Mouse (Mus musculus) heart, embryonic 12.5 days (tissue): ENCODE results near the gene Oaz1. TPM values are rescaled to one million over a fixed set of nuclear protein-coding genes. Genes with fewer than 3 reads are reported as not detected.

Experiments used
- ATAC-seq: fragments of 200-750 bp; cut with Nextera tagmentation; 2 replicates; pipeline ENCODE4 v1.8.0; 2017; ENCODE audit warnings: moderate TSS enrichment, moderate library complexity; ENCODE audit not compliant: insufficient number of reproducible peaks, low FRiP score
- H3K27ac ChIP-seq: fragments of 300-500 bp; sonication (generic); 2 replicates; pipeline ENCODE4 v1.5.1; 2016; ENCODE audit warnings: mild to moderate bottlenecking, moderate library complexity; ENCODE audit not compliant: poor library complexity, severe bottlenecking
- H3K27me3 ChIP-seq: fragments of 300-500 bp; sonication (generic); replicated peaks from 2 replicates; pipeline ENCODE4 v1.6.1; 2016; ENCODE audit warnings: mild to moderate bottlenecking, moderate library complexity
- H3K36me3 ChIP-seq: fragments of 300-500 bp; sonication (generic); 2 replicates; pipeline ENCODE4 v1.6.1; 2016; ENCODE audit warnings: mild to moderate bottlenecking, moderate library complexity
- H3K4me1 ChIP-seq: fragments of 300-500 bp; sonication (generic); replicated peaks from 2 replicates; pipeline ENCODE4 v1.6.1; 2016; ENCODE audit warnings: mild to moderate bottlenecking
- H3K4me2 ChIP-seq: fragments of 300-500 bp; sonication (generic); 2 replicates; pipeline ENCODE4 v1.6.1; 2016; ENCODE audit warnings: mild to moderate bottlenecking, moderate library complexity
- H3K4me3 ChIP-seq: fragments of 300-500 bp; sonication (generic); 2 replicates; pipeline ENCODE4 v1.5.1; 2016; ENCODE audit warnings: mild to moderate bottlenecking
- H3K9ac ChIP-seq: fragments of 300-500 bp; sonication (generic); 2 replicates; pipeline ENCODE4 v1.6.1; 2016; ENCODE audit warnings: mild to moderate bottlenecking, moderate library complexity
- H3K9me3 ChIP-seq: fragments of 300-500 bp; sonication (generic); replicated peaks from 2 replicates; pipeline ENCODE4 v1.6.1; 2016; ENCODE audit warnings: mild to moderate bottlenecking, moderate library complexity
- WGBS: fragments of 180-500 bp; shearing (Covaris S2); methylation state at CpG from one replicate; pipeline ENCODE4 v1.1.7; 2016; 5-methylcytosine and 5-hydroxymethylcytosine counted together
- polyA plus RNA-seq: library from polyadenylated mRNA; unstranded; fragments of >200 nt; fragmentation: Nextera tagmentation; extraction: Ambion mirVana; gene quantifications from 2 replicates; pipeline ENCODE4 v1.2.1, GENCODE M21; 2016

The Oaz1 gene
- 1,577 and 1,597 TPM in 2 replicates for polyA plus RNA-seq

DNA sequence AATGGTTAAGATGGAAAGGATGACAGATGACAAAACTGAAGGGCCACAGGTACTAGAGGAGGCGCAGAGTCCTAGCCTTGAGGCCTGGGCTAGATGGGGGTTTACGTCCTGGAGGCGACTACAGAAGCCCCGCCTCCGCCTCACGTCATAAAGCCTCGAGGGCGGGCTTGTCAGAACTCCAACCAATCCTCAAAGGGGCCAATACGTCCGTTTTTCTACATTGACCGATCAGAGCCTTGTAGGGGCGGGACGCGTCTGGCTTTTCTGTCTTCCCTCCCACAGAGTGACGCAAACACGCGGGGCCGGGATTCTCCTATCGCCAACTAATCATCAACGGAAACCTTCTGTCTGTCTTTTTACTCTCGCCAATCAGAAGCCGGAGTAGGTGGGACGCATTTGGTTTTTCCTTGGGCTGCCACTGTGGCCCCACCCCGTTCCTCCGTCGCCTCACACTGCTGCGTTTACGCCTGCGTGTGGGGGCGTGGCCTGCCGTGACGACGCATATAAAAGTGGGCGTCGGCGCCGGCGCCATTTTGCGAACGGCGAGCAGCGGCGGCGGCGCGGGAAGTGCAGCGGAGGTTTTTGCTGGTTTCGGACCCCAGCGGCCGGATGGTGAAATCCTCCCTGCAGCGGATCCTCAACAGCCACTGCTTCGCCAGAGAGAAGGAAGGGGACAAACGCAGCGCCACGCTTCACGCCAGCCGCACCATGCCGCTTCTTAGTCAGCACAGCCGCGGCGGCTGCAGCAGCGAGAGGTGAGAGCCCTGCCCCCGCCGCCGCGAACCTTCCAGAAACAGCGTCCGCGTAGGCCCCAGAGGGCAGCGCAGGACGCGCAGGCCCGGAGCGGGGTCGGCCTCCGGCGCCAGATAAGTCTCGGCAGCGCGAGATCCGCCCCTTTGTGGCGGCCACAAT lies at the start of gene Oaz1:
Oaz1 (plus strand) TSS at position 506 of the 912 bp plus-strand sequence.
- Histone ChIP-seq H3K27me3 (no peaks in the 10 kb centered on the region), H3K4me2 (peak within 1 kb of the TSS; percentile 99), H3K4me3 (peak within 1 kb of the TSS; percentile 90), H3K9ac (peak within 1 kb of the TSS; percentile 93), H3K4me1 (peaks cover 37% of the 10 kb centered on the region), H3K27ac (peak within 1 kb of the TSS; percentile 94), H3K36me3 (peaks cover 24% of the 10 kb centered on the region), H3K9me3 (no peaks in the 10 kb centered on the region)
- peak; percentile 97 for ATAC-seq
- under 1% methylated on average over 82 of the region's 82 CpGs for WGBS

- ATAC-seq, result no peak
- WGBS, result 85% methylated on average over 5 of the region's 5 CpGs
- peaks cover 53% of the 10 kb centered on the region for H3K4me1 ChIP-seq
- H3K9me3 ChIP-seq, result no peaks in the 10 kb centered on the region
- H3K27ac ChIP-seq, result no peak overlapping the region
- no peak overlapping the region for H3K4me3 ChIP-seq
- H3K36me3 ChIP-seq, result peaks cover 87% of the 10 kb centered on the region
- no peak overlapping the region for H3K9ac ChIP-seq
- H3K4me2 ChIP-seq, result no peak overlapping the region
- no peaks in the 10 kb centered on the region for H3K27me3 ChIP-seq
Measured at GRCm38 (mm10) chr10:80777123-80777522, 49.3 kb upstream of the Oaz1 start.

GRCm38 (mm10) chr10:80779565-80779964 lies 46.9 kb upstream of the Oaz1 start:
- Histone ChIP-seq H3K4me3 (no peak overlapping the region), H3K9me3 (no peaks in the 10 kb centered on the region), H3K36me3 (peaks cover 92% of the 10 kb centered on the region), H3K27me3 (no peaks in the 10 kb centered on the region), H3K4me2 (no peak overlapping the region), H3K9ac (no peak overlapping the region), H3K4me1 (peaks cover 30% of the 10 kb centered on the region), H3K27ac (no peak overlapping the region)
- ATAC-seq, result no peak

- no peak overlapping the region for H3K4me3 ChIP-seq
- no peaks in the 10 kb centered on the region for H3K9me3 ChIP-seq
- no peak for ATAC-seq
- H3K36me3 ChIP-seq, result peaks cover 99% of the 10 kb centered on the region
- H3K27ac ChIP-seq, result no peak overlapping the region
- H3K9ac ChIP-seq, result no peak overlapping the region
- WGBS, result 85% methylated on average over 2 of the region's 2 CpGs
- no peak overlapping the region for H3K4me2 ChIP-seq
- no peaks in the 10 kb centered on the region for H3K27me3 ChIP-seq
- H3K4me1 ChIP-seq, result 0 out of 2 replicates have a peak, but pooled peaks cover 3% of the 10 kb centered on the region
Measured at GRCm38 (mm10) chr10:80784302-80784701, 42.2 kb upstream of the Oaz1 start.

DNA sequence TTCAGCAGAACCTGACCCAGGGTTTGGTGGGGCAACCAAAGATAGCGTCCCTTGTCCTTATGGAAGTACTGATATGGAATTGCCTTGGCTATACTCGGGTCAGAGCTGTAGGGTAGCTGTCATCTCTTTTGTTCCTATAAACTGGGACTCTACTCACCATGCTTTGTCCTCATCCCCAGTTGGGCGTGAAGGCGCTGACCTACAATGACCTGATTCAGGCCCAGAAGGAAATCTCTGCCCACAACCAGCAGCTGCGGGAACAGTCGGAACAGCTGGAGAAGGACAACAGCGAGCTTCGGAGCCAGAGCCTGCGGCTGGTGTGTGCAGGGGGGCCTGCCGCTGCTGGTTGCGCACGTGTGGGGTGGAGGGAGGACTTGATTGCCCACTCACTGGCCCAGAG lies 41.6 kb upstream of the Oaz1 start:
- H3K36me3 ChIP-seq, result peaks cover 97% of the 10 kb centered on the region
- 88% methylated on average over 12 of the region's 12 CpGs for WGBS

DNA sequence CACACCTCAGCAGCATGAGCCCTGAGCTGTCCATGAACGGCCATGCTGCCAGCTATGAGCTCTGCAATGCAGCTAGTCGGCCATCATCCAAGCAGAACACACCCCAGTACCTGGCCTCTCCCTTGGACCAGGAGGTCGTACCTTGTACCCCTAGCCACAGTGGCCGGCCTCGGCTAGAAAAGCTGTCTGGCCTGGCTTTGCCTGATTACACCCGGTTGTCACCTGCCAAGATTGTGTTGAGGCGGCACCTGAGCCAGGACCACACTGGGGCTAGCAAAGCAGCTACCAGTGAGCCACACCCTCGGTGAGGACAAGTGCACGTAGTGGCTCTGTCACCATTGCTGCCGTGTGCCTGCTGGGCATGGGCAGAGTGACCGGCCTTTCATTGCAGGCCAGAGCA lies 40.5 kb upstream of the Oaz1 start:
- H3K27me3 ChIP-seq, result no peaks in the 10 kb centered on the region
- H3K4me3 ChIP-seq, result no peak overlapping the region
- WGBS, result 92% methylated on average over 11 of the region's 11 CpGs
- no peak overlapping the region for H3K9ac ChIP-seq
- no peak overlapping the region for H3K27ac ChIP-seq
- no peak for ATAC-seq
- no peaks in the 10 kb centered on the region for H3K9me3 ChIP-seq
- peaks cover 7% of the 10 kb centered on the region for H3K4me1 ChIP-seq
- H3K36me3 ChIP-seq, result peaks cover 98% of the 10 kb centered on the region
- no peak overlapping the region for H3K4me2 ChIP-seq

More for the DNA sequence above, 41.6 kb upstream of the Oaz1 start:
- Histone ChIP-seq H3K4me3 (no peak overlapping the region), H3K27ac (no peak overlapping the region), H3K9me3 (no peaks in the 10 kb centered on the region), H3K4me2 (no peak overlapping the region), H3K9ac (no peak overlapping the region), H3K4me1 (no peaks in the 10 kb centered on the region), H3K27me3 (no peaks in the 10 kb centered on the region)
- ATAC-seq, result no peak

GRCm38 (mm10) chr10:80787517-80787916 lies 38.9 kb upstream of the Oaz1 start:
- Histone ChIP-seq H3K9me3 (no peaks in the 10 kb centered on the region), H3K36me3 (peaks cover 98% of the 10 kb centered on the region), H3K4me3 (no peak overlapping the region), H3K4me1 (peaks cover 23% of the 10 kb centered on the region), H3K27ac (no peak overlapping the region), H3K9ac (no peak overlapping the region), H3K4me2 (no peak overlapping the region), H3K27me3 (no peaks in the 10 kb centered on the region)
- 89% methylated on average over 2 of the region's 2 CpGs for WGBS
- no peak for ATAC-seq

GRCm38 (mm10) chr10:80790761-80791404 lies 35.6 kb upstream of the Oaz1 start:
- ATAC-seq, result no peak
- peaks cover 24% of the 10 kb centered on the region for H3K4me1 ChIP-seq
- H3K36me3 ChIP-seq, result peaks cover 97% of the 10 kb centered on the region
- WGBS, result 77% methylated on average over 19 of the region's 19 CpGs
- H3K9me3 ChIP-seq, result no peaks in the 10 kb centered on the region
- no peak overlapping the region for H3K4me2 ChIP-seq
- H3K9ac ChIP-seq, result peak overlapping the region; percentile 54
- H3K4me3 ChIP-seq, result no peak overlapping the region
- H3K27ac ChIP-seq, result peak overlapping the region; percentile 65
- no peaks in the 10 kb centered on the region for H3K27me3 ChIP-seq

DNA sequence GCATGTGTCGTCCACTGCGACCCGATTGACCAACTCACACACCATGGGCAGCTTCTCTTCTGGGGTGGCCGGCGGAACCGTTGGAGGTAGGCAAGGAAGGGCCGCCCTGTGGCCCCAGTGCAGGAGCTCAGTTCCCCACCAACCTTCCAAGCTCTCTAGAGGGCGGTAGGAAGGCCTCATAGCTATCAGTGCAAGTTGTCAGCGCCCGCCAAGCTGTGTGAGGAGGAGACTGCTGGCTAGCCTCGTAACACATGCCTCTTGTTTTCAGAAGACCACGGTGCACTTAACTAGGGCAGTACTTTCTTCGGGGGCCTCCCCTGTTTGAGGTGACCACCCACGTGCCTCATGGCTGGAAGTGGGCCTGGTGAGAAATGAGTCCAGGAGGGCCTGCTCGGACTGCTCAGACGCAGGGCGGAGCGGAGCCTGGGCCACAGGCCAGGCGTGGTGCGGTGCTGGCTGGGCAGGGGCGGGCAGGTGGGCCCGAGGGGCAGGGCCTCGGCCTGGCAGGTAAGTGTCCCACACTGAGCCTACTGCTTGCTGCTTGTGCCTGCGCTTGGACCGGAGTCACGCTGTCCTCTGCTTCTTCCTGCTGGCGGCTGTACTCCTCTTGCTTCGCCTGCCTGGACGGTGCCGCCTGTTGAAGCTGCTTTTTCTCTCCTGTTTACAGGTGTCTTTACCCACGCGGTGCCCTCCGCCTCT lies 34.8 kb upstream of the Oaz1 start:
- 62% methylated on average over 33 of the region's 33 CpGs for WGBS
- Histone ChIP-seq H3K4me3 (no peak overlapping the region), H3K27ac (peak overlapping the region; percentile 65), H3K4me2 (no peak overlapping the region; the same call in 1 of the 2 replicates), H3K4me1 (peaks cover 29% of the 10 kb centered on the region), H3K27me3 (no peaks in the 10 kb centered on the region), H3K9ac (peak overlapping the region; percentile 54; the same call in 1 of the 2 replicates), H3K36me3 (peaks cover 97% of the 10 kb centered on the region), H3K9me3 (no peaks in the 10 kb centered on the region)
- peak; percentile 40; the same call in 1 of the 2 replicates for ATAC-seq

DNA sequence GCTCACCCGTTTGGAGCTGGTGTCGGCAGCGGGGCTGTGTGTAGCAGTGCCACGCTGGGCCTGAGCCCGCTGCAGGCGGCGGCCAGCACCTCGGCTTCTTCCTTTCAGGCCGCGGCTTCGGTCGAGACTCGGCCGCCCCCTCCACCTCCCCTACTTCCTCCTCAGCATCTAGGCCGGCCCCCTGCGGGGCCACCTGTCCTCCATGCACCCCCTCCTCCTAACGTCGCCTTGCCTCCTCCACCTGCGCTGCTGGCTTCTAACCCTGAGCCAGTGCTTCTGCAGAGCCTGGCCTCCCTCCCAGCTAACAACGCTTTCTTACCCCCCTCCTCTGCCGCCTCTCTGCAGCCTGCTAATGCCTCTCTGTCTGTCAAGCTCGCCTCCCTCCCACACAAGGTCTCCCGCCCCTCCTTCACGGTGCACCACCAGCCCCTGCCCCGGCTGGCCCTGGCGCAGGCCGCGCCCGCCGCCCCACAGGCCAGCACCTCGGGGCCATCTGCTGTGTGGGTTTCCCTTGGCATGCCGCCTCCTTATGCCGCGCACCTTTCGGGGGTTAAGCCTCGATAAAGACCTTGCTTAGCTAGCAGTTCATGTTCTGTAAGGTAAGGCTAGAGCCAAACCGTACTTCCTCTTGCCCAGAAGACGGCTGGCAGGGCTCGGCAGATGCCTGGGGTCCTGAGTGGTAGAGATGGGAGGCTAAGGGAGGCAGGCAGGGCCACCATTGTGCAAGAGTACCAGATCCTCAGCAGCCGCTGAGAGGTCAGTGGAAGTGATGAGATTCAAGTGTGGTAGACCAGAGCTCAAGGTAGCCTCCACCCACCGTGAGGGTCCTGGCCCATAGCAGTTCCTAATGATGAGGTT lies 34.1 kb upstream of the Oaz1 start:
- Histone ChIP-seq H3K4me1 (peaks cover 37% of the 10 kb centered on the region), H3K4me2 (no peak overlapping the region; the same call in 1 of the 2 replicates), H3K4me3 (no peak overlapping the region), H3K36me3 (peaks cover 90% of the 10 kb centered on the region), H3K27me3 (no peaks in the 10 kb centered on the region), H3K9me3 (no peaks in the 10 kb centered on the region), H3K27ac (peak overlapping the region; percentile 65), H3K9ac (peak overlapping the region; percentile 54; the same call in 1 of the 2 replicates)
- ATAC-seq, result 0 out of 2 replicates have a peak, but pooled peaks have one; percentile 2
- 68% methylated on average over 41 of the region's 41 CpGs for WGBS
